Mouse (Mus musculus) megakaryocyte, adult 5-6 weeks (primary cell): ENCODE measurements at regions not wholly inside any gene's neighbourhood (a gene's known extent, or its start where the extent isn't known, plus 50 kb on each side); places are given as distances from the start of the nearest gene placed in this dataset.

Experiments used
- ATAC-seq: 2 replicates; pipeline ENCODE4 v1.8.0; 2016; ENCODE audit warnings: mild to moderate bottlenecking, inconsistent platforms; ENCODE audit not compliant: poor library complexity, severe bottlenecking

DNA sequence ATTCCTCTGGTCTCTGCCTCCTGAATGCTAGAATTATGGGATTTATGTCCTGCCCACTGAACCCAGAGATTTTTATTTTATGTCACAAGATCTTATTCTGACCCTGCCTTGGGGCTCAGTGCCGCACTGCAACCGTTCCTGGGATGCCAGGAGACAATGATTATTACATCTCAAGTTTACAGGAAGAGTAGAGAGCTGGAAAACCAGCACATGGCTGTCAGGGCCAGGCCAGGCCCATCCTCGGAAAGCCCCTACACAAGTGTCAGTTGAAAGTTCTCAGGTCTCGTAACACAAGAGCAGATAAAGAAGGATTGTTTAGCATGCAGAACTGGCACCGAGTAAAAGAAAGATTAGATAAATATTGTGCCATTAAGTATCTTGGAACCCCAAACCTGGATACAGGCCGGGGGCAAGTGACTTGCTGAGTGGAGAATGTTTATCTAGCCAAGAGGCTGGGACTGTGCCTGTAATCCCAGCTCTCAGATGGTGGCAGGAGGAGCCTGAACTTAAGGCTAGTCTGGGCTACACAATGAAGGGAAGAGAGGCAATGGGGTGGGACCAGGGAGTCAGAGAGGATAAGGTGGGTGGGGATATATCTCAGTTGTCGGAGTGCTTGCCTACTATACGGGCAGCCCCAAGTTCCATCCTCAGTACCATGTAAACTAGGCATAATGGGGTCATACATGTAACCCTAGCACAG, 132.3 kb downstream of the Cd24a start:
- no peak for ATAC-seq

DNA sequence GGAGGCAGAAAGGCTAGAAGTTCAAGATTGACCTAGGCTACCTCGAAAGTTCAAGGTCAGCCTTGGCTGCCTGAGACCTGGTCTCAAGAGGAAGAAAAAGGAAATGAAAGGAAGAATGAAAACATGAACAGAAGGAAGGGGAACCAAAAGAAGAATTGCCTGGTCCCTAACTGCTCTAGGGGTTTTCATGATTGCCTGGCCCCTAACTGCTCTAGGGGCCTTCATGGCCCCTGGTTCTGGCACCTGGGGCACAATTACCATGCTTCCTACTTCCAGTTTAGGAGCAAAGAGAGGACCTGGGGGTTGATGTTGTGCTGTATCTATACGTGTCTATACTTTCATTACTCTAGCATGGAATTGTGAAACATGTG, 132.8 kb downstream of the Cd24a start:
- 0 out of 2 replicates have a peak, but pooled peaks have one; percentile 18 for ATAC-seq

DNA sequence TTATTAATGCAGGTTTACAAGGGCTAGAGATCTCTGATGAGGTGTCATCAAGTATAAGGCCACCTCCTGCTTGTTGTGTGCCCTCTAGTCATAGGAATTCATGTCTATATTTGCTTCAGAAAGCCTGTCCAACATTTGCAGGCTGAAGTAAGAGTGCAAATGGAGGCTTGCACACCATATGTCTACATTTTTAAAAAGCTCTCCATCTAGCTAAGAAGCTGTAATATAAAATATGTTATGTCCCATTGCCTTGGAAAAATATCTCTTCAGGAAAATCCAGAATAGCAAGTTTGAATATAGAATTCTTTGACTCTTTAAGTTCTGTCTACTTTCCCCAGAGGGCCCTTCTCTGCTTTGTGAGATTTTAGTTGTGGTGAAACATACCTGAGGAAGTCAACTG, 134.6 kb downstream of the Cd24a start:
- no peak for ATAC-seq

DNA sequence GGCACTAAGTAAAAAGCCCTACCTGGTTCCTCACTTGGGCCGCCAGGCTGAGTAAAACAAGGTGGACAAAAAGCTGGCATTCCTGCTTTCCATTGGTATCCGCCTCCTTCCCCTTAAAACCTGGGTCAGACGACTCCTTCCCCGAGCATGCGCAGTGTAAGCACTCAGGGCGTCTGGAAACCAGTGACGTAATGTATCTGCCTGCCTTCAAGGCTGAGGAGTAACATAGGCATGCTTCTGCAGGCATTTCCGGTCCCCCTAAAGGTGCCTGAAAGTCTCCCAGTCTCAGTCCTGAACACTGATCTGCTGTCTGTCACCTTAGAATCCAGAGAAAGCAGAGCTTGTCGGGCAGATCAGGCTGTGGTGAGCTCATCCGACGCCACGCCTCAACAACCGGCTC, 140.7 kb downstream of the Cd24a start:
- no peak for ATAC-seq

DNA sequence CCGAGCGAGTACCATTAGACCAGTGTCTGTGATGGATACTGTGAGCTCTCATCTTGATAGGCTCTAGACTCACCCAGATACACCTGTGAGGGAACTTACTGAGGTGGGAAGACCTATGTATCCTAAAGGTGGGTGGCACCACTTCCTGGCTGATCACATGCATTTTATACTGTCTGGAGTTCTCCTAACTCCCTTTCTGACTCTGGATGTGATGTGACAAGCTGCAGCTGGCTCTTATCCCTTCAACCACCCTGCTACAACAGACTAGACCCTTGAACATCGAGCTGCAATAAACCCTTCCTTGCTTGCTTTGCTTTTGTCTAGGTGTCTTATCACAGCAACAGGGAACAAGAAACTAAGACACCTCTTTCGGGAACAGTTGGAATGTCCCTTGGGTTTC, 143.3 kb downstream of the Cd24a start:
- ATAC-seq: no peak

DNA sequence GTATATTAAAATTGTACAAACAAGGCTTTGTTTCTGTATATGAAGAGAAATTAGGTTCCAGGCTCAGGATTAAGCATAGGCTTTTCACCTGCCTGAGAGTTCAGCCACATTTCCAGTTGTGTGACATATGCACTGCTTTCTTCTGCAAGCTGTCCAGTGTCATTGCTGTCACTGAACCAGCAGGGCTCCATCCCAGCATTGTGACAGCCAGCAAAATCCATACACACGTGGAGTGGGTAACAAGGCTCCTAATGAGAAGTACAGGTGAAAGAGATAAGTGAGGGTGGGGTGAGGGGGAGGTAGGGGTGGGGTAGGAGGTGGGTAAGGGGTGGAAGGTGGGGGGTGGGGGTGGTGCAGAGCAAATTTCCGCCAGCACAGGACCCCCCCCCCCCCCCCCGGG, 144.1 kb downstream of the Cd24a start:
- no peak for ATAC-seq

DNA sequence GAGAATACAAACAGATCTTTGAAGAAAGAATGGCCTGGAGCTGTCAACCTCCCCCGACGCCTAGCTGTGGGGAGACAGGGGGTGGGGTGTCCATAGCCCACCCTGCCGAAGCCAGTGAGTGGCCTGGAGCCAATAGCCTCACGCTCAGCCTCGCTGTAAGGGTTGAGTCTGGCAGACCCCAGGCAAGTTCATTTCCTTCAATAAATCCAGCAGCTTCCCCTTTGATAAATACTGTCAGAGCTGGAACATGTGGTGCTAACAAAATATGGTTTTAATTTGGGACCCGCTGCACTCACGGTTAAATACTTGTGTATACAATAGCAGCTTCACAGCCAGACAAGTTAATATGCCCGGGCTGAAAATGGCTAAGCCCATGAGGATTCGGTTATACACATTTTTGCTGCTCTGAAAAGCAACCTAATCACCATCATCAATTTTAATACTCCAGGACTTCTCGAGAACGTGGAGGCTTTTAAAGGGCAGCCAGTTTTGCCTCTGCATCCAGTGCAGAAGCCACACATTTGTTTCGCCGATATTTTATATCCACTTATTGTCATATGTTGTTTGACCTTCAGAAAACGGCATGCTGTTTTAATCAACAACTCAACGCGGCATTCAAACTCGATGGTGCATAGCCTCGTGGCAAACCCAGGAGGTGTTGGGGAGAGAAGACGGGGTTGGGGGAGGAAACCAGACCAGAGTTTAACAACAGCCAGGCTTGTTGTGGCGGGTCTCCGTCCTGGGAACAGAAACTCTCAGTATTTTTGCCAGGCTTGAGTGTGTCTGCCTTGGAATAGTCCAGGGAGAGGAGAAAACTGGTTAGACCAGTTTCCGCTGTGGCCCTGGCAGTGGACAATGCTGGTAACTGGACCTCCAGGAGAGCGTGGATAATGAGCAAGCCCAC, 144.9 kb downstream of the Cd24a start:
- peak; percentile 35; the same call in 1 of the 2 replicates for ATAC-seq

DNA sequence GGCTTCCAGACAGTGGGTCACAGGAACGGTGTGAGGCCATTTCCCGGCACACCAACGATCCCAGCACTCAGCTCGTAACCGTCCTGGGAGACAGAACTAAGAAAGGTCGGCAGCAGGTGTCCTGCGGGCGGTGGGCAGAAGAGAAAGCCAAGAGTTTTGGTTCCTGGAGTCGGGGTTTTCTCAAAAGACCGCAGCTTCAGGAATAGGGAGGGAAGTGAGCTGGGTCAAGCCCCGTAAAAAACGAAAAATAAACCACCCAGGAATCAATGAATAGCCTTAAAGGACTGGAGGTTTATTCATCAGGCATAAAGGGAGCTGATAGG, 145.5 kb downstream of the Cd24a start:
- ATAC-seq: 0 out of 2 replicates have a peak, but pooled peaks have one; percentile 17

DNA sequence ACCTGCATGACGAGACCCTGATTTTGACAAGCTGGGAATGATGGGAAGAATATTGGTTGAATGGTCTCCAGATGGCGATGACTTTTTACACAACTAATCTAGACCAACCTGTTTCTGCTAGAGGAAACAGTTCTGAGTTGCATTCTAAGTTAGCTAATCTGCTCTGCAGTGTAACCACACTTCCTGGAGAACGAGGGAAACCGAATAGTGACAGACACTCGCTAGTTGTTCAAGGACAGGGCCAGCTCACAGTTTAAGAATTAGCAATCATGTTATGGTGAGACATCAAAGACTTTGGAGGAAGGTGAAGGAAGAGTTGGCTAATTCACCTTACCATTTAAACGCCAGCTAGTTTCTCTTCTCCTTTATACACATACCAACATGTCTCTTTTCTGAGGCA, 149.7 kb downstream of the Cd24a start:
- ATAC-seq: peak; percentile 65

DNA sequence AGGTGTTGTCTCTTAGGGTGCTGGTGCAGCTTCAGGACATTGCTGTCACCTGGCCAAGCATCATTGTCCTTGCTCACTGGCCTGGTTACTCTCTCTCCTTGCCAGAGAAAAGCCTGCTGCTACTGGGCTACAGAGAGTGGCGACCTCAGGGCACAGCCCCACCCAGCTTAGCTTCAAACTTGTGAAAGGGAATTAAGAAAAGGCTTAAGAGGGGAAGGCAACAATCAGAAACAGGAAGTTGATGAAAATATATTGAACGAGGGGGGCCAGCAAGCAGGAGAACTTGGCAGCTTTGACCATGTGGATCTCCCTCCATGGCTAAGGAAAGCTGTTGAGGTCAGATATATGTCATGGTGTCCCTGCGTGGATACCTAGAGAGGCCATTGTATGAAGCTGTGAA, 151.1 kb downstream of the Cd24a start:
- peak; percentile 49; the same call in 1 of the 2 replicates for ATAC-seq

DNA sequence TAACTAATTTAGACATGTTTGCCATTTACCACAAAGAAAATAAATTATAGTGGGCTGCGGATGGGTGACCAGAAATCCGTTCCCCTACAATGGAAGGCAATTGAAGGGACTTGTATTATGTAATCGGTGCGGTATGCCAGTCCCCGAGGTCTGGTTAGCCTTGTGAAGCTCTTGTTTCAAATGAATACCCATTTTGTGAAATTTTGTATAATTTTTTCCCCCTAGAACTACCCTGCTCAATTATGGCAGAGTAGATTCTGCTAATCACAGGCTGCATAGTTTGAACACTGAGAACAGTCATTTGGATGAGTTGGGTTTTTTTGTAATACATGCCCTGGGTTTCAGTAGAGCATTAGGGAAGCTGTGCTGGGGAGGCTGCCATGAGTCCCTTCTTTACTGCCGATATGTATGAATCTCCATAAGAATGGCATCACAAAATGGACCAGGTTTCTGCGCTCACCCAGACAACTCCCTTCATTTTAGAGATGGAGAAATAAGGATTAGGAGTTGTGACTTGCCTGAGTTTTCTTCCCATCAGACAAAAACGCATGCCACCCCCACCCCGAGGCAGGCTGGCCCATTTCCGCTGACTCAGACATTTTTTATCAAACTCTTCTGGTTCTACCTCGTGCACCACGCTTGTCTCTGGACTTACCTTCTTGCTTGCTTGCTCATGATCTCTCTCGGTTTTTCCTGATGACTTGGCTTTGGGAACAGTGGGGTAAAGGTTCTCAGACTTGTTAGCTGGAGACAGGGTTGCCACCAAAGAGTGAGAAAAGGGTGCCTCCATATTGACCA, 155.7 kb downstream of the Cd24a start:
- ATAC-seq: no peak

DNA sequence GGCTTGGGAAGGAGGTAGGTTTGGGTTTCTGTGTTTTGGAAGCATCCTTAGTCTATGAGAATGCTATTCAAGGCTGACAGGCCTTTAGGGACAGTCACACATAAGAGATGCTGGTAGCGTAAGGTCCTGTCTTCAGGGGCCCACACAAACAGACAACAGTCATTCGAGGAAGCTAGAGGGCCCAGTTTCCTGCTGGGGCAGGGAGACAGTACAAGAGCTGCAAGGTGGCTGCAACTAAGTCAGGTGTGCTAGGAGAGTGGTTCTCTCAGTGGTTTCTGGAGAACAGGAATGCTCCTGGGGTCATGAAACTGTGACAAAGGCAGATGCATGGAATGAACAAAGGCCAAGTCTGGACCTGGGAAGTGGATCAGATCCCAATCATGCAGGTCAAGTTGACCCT, 161.1 kb downstream of the Cd24a start:
- ATAC-seq: no peak

DNA sequence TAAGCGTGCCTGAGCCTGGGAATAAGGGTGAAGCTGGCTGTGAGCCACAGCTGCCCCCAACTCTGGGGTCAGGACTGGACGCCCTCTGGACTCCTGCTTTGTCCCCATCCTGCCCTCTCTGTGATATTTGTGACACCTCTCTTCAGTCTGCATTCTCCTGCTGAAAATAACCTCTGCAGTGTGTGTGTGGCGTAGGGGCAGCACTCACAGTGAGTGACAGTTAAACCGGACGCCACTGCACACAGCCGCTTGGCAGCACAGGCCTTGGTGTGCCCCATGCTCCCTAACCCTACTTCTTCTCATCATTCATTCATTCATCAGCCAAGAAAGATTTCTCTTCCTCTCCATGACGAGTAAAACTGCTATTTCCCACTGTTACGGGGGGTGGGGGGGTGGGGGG, 161.6 kb downstream of the Cd24a start:
- no peak for ATAC-seq

DNA sequence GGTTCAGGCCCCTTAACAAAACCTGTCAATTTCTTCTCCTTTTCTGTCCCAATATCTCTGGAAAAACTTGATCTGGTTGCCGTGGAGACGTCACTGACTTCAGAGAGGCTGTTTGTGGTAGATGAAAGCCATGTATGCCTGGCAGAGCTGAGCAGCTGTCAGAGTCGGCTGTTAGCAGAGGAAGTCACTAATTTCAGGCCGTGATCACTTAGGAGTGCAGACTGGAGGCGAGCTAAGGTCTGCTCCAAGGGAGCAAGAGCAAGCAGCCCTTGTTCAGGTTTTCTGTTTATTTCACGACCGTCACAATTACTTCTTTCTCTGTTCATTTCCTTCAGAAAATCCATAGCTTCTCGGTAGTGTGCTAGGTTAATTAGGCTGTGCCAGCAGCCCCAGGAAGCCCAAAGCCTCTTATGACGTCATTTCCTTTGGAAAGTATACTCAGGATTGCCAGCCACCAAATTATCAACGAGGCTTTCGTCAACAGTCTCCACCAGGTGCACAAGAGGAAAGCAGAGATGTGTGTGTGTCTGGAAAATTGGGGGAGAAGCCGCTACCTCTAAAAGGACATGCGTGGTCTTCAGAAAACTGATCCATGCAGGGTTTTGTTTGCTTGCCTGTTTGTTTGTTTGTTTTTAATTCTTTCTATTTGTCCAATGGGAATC, 161.2 kb downstream of the Qrsl1 start:
- ATAC-seq: peak; percentile 54

DNA sequence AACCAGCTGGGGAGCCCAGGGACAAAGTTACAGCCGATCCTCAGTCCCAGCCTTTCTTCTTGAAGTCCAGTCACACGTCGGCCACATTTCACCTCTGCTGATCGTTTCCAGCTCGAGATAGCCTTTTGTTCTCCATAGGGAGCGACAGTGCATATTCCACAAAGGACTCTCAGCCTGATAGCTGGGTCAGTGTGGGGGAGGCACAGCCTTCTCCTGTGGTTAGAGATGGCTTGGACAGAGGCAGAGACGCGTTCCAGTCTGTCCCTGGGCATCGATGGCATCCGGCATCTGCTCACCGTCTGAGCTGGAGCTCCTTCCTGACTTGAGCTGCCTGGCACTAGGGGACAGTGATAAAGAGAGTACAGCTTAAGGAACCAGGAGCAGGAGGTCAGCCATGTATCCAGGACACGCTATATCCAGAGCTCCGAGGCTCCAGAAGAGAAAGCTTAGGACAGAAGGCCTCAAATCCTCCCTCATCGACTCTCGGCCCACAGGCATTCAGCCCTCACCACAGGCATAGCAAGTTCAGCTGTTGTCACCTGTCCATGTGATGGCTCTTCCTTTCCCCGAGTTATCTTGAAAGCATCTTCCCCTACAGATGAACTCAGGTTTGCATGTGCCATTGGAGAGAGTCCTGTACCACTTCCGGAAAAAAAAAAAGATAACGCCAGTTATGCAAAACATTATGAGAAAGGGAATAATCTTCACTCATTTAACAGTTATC, 160.0 kb downstream of the Qrsl1 start:
- ATAC-seq: no peak

DNA sequence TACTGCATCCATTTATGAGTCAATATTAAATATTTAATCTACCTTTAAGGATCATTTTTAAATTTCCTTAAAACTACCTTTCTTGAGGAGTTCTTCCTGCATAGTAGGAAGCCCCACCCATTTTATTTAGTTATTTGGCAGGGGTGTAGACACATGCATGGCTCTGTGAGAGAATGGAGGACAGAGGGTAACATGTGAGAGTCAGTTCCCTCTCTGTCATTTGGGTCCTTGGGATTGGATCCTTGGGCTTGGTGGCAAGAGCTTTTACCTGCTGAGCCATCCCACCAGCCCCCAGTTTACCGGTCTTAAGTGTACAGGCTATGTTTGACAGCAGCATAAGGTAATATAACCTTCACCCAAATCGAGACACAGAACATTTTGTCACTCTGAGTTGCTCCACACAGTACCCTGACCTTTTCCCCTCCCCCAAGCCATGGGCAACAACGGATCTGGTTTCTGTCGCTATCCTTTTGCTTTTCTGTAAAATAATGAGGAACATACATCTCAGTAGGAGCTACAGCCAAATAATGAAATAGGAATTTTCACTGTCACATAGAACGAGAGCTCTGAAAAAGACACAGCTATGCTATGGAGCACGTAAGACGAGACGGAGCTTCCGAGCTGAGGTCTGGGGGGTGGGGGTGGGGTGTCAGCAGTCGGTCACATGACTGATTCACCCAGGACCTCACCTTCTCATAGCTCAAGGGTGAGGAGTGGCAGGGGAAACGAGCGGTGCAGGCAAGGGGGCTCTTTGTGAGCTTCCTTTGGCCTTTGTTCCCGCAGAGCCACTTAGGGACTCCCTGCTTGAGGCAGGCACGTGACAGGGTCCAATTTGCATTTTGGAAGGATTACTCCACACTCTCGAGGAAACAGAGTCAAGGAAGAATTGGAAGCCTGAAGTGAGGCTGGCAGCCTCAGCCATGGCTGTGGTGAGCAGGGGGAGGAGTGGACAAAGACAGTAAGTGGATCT, 159.2 kb downstream of the Qrsl1 start:
- ATAC-seq: peak; percentile 70

DNA sequence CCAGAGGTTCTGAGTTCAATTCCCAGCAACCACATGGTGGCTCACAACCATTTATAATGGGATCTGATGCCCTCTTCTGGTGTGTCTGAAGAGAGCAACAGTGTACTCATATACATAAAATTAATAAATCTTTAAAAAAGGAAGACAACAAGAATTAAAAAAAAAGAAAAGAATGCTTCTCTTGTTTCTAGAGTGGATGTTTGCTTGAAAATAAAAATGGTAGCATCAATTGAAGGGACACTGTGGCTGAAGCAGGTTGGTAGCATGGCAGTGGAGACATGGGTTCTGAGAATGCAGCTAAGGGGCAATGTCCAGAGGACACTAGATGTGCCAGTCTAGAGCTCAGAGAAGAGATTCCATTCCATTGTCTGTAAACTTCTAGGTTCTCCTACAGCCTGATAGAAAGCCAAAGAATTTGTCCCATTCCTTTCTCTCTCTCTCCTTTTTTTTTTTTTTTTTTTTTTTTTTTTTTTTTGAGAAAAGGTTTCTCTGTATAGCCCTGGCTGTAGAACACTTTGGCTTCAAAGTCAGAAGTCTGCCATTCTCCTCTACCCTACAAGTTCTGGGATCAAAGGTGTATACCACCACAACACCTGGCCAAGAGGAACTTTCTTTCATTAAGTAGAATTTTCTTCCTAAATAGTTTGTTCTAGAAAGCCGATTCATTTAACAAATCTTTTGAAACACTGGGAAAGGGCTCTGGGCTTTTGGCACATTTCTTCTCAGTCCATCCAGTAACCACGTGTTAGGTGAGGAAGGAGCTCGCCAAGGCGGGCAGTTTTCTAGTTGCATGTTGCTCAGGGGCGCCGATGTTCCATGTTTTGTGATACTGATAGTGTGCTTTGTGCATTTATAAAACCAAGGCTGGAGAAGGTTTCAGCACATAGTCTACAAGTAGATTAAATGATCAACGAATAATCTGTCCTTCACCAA, 158.1 kb downstream of the Qrsl1 start:
- no peak for ATAC-seq
